Mouse (Mus musculus) heart, embryonic 10.5 days (tissue): Measurements from ENCODE around the gene Psmb10. TPM values are rescaled to one million over a fixed set of nuclear protein-coding genes. Genes with fewer than 3 reads are reported as not detected.

Experiments used
- DNase-seq: peaks from one replicate; pipeline ENCODE4 v3.0.0-alpha.2; 2017; ENCODE audit warnings: low spot score
- H3K27ac ChIP-seq: fragments of 300-500 bp; sonication (generic); 2 replicates; pipeline ENCODE4 v1.5.1; 2016; ENCODE audit warnings: mild to moderate bottlenecking
- H3K27me3 ChIP-seq: fragments of 300-500 bp; sonication (generic); 2 replicates; pipeline ENCODE4 v1.6.1; 2016; ENCODE audit warnings: mild to moderate bottlenecking; ENCODE audit not compliant: poor library complexity, insufficient read depth, severe bottlenecking
- H3K36me3 ChIP-seq: fragments of 300-500 bp; sonication (generic); 2 replicates; pipeline ENCODE4 v1.6.1; 2016; ENCODE audit warnings: mild to moderate bottlenecking, moderate library complexity
- H3K4me1 ChIP-seq: fragments of 300-500 bp; sonication (generic); 2 replicates; pipeline ENCODE4 v1.6.1; 2016; ENCODE audit warnings: mild to moderate bottlenecking
- H3K4me3 ChIP-seq: fragments of 300-500 bp; sonication (generic); 2 replicates; pipeline ENCODE4 v1.5.1; 2016; ENCODE audit warnings: mild to moderate bottlenecking, moderate library complexity
- H3K9me3 ChIP-seq: fragments of 300-500 bp; sonication (generic); 2 replicates; pipeline ENCODE4 v1.6.1; 2016; ENCODE audit warnings: mild to moderate bottlenecking, moderate library complexity
- WGBS: fragments of 180-500 bp; shearing (Covaris S2); methylation state at CpG from one replicate; pipeline ENCODE4 v1.1.7; 2016; 5-methylcytosine and 5-hydroxymethylcytosine counted together
- polyA plus RNA-seq: library from polyadenylated mRNA; unstranded; fragments of >200 nt; fragmentation: Nextera tagmentation; extraction: Ambion mirVana; gene quantifications from 2 replicates; pipeline ENCODE4 v1.2.1, GENCODE M21; 2016

Psmb10 gene
- polyA plus RNA-seq, 1 experiment from 2014 or later, result 70.7 TPM

DNA sequence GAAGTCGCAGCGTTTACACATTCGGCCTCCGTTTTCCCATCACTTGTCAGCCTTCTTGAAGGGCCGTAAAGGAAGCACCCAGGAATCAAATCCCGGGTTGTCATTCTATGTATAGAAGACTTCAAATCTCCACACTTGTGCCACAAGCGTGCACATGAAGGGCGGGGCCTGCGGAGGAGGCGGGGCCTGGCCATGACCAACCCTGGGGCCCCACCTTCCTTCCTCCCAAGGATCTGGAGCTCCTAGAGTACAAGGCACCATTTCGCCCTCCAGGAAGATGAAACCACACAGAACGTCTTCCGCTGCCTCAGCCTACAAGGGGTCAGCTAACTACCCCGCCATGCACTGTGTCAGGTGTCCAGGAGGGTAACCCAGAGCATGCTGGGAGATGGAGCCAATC lies 22.9 kb upstream of the Psmb10 start:
- Histone ChIP-seq H3K27me3 (no peaks in the 10 kb centered on the region), H3K4me1 (peaks cover 67% of the 10 kb centered on the region), H3K4me3 (no peak overlapping the region), H3K9me3 (no peaks in the 10 kb centered on the region), H3K36me3 (peaks cover 50% of the 10 kb centered on the region), H3K27ac (no peak overlapping the region)
- DNase-seq, result no peak
- WGBS, result 72% methylated on average over 14 of the region's 14 CpGs

DNA sequence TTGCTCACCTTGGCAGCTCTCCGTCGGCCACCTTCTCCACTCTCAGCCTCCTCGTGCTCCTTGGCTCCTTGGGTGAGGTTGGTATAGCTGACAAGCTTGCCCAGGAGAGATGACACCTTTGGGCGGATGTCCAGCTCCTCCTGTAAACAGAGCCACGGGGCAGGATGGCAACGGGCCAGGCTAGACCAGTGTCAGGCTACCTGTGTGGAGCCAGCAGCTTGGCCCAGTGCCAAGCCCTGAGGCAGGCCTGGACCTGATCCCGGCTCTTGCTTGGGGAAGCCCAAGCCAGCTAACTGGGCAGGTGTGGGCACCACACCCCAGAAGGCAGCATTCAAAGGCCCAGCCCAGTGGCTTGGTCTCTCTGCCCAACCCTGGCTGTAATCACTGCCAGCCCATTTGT lies 21.1 kb upstream of the Psmb10 start:
- Histone ChIP-seq H3K4me3 (no peak overlapping the region), H3K27ac (no peak overlapping the region), H3K4me1 (peaks cover 57% of the 10 kb centered on the region), H3K27me3 (no peaks in the 10 kb centered on the region), H3K36me3 (peaks cover 65% of the 10 kb centered on the region), H3K9me3 (no peaks in the 10 kb centered on the region)
- DNase-seq, result no peak
- WGBS, result 89% methylated on average over 7 of the region's 7 CpGs

GRCm38 (mm10) chr8:105957813-105958212 lies 19.6 kb upstream of the Psmb10 start:
- WGBS, result 50% methylated on average over 2 of the region's 4 CpGs
- Histone ChIP-seq H3K4me3 (no peak overlapping the region), H3K4me1 (peaks cover 41% of the 10 kb centered on the region), H3K36me3 (peaks cover 81% of the 10 kb centered on the region), H3K27ac (0 out of 2 replicates have a peak overlapping the region, but pooled peaks have one; percentile 22), H3K9me3 (no peaks in the 10 kb centered on the region), H3K27me3 (no peaks in the 10 kb centered on the region)
- DNase-seq, result no peak

- DNase-seq, result no peak
- no peak overlapping the region for H3K27ac ChIP-seq
- no peaks in the 10 kb centered on the region for H3K9me3 ChIP-seq
- H3K27me3 ChIP-seq, result no peaks in the 10 kb centered on the region
- H3K4me1 ChIP-seq, result peaks cover 32% of the 10 kb centered on the region
- peaks cover 91% of the 10 kb centered on the region for H3K36me3 ChIP-seq
- WGBS, result 79% methylated on average over 4 of the region's 4 CpGs
- H3K4me3 ChIP-seq, result no peak overlapping the region
Observed at GRCm38 (mm10) chr8:105956556-105956955, 18.3 kb upstream of the Psmb10 start.

DNA sequence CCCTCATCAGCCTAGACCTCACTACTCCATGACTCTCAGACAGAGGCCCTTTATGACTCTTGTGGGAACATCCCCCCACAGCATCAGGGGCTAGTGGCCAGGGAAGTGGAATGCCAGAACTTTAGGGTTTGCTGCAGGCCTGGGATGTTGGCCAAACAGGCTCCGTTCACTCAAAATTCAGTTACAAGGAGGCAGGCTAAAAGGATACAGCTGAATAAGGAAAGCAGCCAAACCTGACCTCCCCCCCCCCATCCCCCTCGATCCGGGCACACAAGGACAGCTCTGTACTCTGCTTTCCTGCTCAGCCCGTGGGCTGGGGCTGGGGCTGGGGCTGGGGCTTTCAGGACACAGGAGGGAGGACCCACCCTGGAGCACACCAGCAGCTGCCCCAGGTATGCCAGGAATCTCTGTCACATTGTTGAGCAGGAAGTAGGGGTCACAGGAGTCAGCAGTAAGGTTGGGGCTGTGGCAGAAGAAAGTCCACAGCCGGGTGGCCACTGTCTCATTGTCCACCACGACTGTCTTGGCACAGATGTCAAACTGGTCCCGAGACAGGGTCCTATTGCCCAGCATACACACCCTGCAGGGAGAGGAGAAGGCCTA lies 12.9 kb upstream of the Psmb10 start:
- H3K9me3 ChIP-seq, result no peaks in the 10 kb centered on the region
- H3K4me1 ChIP-seq, result peaks cover 24% of the 10 kb centered on the region
- no peak overlapping the region for H3K4me3 ChIP-seq
- WGBS, result 33% methylated on average over 7 of the region's 7 CpGs
- H3K27me3 ChIP-seq, result no peaks in the 10 kb centered on the region
- H3K36me3 ChIP-seq, result peaks cover 95% of the 10 kb centered on the region
- DNase-seq, result no peak
- H3K27ac ChIP-seq, result peak overlapping the region; percentile 53; the same call in 1 of the 2 replicates

DNA sequence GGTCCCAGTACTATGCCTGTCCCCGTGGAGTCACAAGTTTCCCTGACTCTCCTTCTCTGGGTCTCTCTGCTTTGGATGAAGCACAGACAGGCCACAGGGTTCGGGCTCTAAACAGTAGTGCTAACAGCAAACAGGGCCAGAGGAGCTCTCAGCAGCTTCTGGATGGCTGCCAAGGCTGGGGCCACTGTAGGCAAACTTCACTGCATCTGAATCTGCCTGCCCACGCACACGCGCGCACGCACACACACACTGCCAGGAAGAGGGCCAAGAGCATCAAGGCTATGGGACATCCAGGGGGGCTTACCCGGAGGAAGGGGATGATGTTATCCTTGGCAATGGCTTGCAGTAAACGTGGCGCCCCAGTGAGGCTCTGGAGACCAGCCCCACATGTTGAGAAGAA lies 11.1 kb upstream of the Psmb10 start:
- WGBS, result 79% methylated on average over 10 of the region's 10 CpGs
- peaks cover 97% of the 10 kb centered on the region for H3K36me3 ChIP-seq
- no peaks in the 10 kb centered on the region for H3K27me3 ChIP-seq
- DNase-seq, result no peak
- H3K9me3 ChIP-seq, result no peaks in the 10 kb centered on the region
- peak overlapping the region; percentile 37; the same call in 1 of the 2 replicates for H3K27ac ChIP-seq
- no peak overlapping the region for H3K4me3 ChIP-seq
- H3K4me1 ChIP-seq, result peaks cover 21% of the 10 kb centered on the region

- Histone ChIP-seq H3K27ac (no peak within 1 kb of the TSS), H3K4me3 (no peak within 1 kb of the TSS), H3K36me3 (peaks cover 85% of the 10 kb centered on the region), H3K4me1 (peaks cover 9% of the 10 kb centered on the region), H3K27me3 (no peaks in the 10 kb centered on the region), H3K9me3 (no peaks in the 10 kb centered on the region)
- no peak for DNase-seq
- WGBS, result 68% methylated on average over 8 of the region's 8 CpGs
Observed at GRCm38 (mm10) chr8:105943321-105943739, 5.1 kb upstream of the Psmb10 start, which contains the start of gene Lcat. Gene Lcat (minus strand): TSS chr8:105943382.

GRCm38 (mm10) chr8:105942542-105942941 lies 4.3 kb upstream of the Psmb10 start:
- peaks cover 77% of the 10 kb centered on the region for H3K36me3 ChIP-seq
- DNase-seq, result no peak
- no peaks in the 10 kb centered on the region for H3K27me3 ChIP-seq
- H3K9me3 ChIP-seq, result no peaks in the 10 kb centered on the region
- 95% methylated on average over 5 of the region's 5 CpGs for WGBS
- peaks cover 14% of the 10 kb centered on the region for H3K4me1 ChIP-seq
- no peak overlapping the region for H3K4me3 ChIP-seq
- H3K27ac ChIP-seq, result no peak overlapping the region

DNA sequence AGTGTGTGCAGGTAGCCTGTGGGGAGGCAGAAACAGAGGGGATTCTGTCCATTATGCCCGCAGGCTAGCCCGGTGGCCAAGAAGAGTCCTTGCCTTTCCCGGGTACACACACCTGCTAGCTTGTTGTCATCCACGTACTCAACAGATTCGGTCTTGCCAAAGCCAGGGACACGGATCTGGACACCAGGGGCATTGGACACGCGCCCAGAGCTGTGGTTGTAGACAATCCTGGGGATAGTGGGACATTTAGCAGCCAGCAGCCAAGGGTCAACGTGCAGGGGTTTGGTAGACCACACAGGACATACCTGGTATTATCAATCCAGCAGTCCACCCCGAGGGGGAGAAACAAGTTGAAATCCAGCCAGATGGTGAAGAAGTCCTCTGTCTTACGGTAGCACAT lies 3.8 kb upstream of the Psmb10 start:
- no peak overlapping the region for H3K4me3 ChIP-seq
- H3K27ac ChIP-seq, result no peak overlapping the region
- H3K9me3 ChIP-seq, result no peaks in the 10 kb centered on the region
- H3K36me3 ChIP-seq, result peaks cover 72% of the 10 kb centered on the region
- WGBS, result 92% methylated on average over 11 of the region's 11 CpGs
- H3K27me3 ChIP-seq, result no peaks in the 10 kb centered on the region
- H3K4me1 ChIP-seq, result peaks cover 14% of the 10 kb centered on the region
- DNase-seq, result no peak

- Histone ChIP-seq H3K27me3 (no peaks in the 10 kb centered on the region), H3K27ac (peak overlapping the region; percentile 89), H3K4me3 (peak overlapping the region; percentile 67), H3K9me3 (no peaks in the 10 kb centered on the region), H3K4me1 (peaks cover 25% of the 10 kb centered on the region), H3K36me3 (peaks cover 30% of the 10 kb centered on the region)
- under 1% methylated on average over 33 of the region's 33 CpGs for WGBS
- DNase-seq, result no peak
Observed at GRCm38 (mm10) chr8:105937496-105938305, 543 bp downstream of the Psmb10 start.

GRCm38 (mm10) chr8:105936866-105937475 lies 1.3 kb downstream of the Psmb10 start:
- WGBS, result under 1% methylated on average over 30 of the region's 30 CpGs
- H3K4me3 ChIP-seq, result peak overlapping the region; percentile 67
- DNase-seq, result peak; percentile 98
- no peaks in the 10 kb centered on the region for H3K27me3 ChIP-seq
- H3K4me1 ChIP-seq, result peaks cover 25% of the 10 kb centered on the region
- H3K27ac ChIP-seq, result peak overlapping the region; percentile 89
- H3K36me3 ChIP-seq, result peaks cover 25% of the 10 kb centered on the region
- no peaks in the 10 kb centered on the region for H3K9me3 ChIP-seq

DNA sequence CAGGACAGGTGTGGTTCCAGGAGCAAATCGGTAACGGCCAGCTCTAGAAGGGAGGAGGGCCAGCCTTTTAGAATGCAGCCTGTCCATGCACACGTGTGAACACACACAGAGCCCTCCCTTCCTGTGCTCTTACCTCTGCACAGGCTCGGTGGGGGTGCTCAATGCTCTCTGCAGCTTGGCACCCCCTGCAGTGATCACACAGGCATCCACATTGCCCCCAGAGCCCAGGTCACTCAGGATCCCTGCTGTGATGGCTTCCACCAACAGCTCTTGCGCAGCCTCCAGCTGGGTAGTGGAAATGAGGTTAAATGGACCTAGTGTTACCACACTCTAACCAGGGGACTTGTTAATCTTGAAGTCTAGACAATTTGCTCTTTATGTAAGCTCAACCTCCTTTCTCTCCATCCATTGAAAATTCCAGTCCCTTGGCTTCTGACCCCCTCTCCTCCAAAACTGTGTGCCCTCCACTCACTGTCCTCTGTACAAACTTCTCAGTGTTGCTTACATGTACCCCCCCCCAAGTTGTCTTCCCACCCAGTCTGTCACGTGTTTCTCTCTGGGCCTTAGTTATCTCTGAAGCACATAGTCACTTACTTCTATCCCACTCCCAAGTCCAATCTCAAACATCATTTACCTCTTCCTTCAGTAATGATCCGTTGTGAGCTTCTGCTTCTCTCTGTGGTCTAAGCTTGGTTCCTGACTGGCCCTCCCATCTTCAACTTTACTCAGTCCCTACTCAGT lies 2.2 kb downstream of the Psmb10 start:
- peaks cover 22% of the 10 kb centered on the region for H3K36me3 ChIP-seq
- peaks cover 26% of the 10 kb centered on the region for H3K4me1 ChIP-seq
- H3K27me3 ChIP-seq, result no peaks in the 10 kb centered on the region
- WGBS, result 19% methylated on average over 7 of the region's 7 CpGs
- H3K4me3 ChIP-seq, result peak overlapping the region; percentile 67
- peak overlapping the region; percentile 89 for H3K27ac ChIP-seq
- no peaks in the 10 kb centered on the region for H3K9me3 ChIP-seq
- no peak for DNase-seq
